Mouse (Mus musculus): ENCODE measurements around the gene Syt6.
"Not testable (repeated sequence)": the region's sequence is repeated elsewhere in the genome, so short reads cannot be mapped to it uniquely, and the experiment has no call there.

Syt6 gene

DNA sequence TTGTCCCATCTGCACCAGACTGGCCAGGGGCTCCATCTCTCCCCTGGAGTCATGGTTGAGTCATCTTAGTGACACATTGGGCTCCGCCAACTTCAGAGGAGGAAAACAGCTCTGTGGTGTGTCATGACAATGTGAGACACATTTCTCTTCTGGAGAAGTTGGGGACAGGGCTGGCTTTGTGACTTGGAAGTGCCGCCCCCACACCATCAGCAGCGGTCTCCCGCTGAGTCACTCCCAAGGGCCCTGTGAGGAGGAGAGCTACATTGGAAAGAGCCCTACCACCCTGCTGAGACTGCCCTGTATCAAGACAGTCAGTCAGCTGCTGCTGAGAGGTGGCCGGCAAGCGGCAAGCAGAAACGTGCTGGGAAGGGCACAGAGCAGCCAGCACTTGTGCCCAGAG lies 26.0 kb downstream of the Syt6 start:
- DNase-seq (ENCODE audit: low read depth, low spot score): no peak

DNA sequence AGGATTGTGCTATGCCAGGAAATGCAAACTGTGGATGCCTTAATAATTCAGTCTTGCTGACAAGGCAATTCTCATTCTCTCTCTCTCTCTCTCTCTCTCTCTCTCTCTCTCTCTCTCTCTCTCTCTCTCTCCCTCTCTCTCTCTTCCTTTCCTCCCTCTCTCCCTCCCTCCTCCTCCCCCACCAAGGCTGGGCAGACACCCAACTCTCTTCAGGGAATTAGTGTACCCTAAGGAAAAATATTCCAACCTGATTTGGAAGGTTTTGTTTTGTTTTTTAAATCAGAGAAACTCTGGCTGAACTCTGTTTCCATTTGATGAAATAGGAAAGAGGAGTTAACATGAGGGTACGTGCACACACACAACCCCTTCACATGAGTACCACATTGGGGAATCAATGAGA lies 26.5 kb downstream of the Syt6 start:
- no peak for DNase-seq (ENCODE audit: low read depth, low spot score)

DNA sequence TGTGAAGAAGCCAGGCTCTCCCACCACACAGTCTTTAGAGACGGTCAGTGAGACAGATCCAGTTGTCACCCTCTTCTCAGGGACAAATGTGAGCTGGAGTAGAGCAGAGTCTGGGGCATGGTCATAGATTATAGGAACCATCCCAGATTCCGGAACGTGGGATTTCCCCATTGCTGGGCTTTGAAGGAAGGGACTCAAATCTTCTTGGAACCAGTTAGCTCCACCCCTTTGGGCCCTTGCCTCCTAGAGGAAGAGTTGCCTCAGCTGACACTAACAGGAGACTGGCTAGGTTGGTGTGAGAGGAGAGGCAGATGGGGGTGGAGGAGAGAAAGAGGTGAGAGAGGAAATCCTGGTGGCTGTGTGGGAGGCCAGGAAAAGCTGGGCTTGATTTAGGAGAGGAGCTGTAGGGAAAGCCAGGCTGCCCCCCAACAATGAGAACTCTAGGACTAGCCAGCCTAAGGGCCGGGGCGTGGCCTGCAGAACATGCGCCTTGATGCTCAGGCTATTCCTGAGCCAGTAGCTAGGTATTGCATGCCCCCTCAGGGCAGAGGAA lies 31.1 kb downstream of the Syt6 start:
- no peak for DNase-seq (ENCODE audit: low read depth, low spot score)

DNA sequence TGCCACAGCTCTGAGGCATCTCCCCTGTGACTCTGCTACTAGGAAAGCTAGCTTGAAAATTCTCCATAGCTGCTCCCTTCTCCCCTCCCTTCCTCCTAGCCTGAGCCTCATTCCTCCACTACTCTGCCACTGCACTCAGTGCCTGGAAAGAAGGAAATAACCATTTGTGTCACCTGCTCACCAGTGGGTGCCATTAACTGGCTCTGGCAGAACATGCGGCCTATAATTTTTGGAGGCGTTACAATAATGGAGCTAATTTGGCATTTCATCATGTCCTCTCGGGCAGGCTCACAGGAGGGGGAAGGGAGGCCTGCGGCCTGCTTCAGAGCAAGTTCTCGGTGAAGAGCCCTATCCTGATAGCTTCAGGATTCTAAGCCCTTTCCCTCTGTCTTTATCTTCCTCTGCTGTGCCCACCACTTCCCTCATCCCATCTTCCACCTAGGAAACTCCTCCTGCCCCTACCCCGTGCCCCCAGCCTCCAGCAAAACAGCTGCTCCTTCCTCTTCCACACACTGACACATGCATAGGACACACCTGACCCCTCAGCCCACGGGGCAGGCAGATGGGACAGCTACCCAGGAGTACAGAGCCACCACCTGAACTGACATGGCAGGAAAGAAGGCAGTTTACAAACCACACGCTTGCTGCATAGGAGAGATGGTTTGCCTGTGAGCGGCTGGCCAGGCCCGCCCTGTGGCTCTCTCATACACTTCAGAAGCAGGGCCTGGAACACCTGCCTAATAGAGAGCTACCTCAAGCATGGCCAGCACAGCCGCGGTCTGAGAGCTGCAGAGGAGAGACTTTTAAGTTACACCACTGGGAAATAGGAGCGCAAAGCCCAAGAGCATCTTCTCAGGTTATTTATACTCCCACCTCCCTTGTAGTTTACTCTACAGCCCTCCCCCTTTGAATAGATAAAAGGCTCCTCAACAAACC lies 31.9 kb downstream of the Syt6 start:
- no peak for DNase-seq (ENCODE audit: low read depth, low spot score)

DNA sequence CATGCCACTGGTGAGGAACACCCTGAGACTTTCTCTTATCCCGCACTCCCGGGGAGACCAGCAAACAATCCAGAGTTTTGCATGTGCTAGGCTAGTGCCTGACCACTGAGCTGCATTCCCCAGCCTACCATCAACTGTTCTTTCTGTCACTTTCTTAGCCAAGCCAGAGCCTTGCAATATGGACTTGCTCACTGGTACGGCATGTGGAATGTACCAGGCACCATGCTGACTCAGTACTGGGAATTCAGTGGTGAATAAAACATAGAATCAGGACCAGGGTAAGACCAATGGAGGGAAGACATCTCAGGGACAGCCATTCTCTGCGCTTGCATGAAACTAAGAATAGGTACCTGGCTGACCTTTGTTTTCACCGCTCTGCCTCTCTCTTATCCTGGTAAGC lies 35.2 kb downstream of the Syt6 start:
- DNase-seq (ENCODE audit: low read depth, low spot score): no peak

DNA sequence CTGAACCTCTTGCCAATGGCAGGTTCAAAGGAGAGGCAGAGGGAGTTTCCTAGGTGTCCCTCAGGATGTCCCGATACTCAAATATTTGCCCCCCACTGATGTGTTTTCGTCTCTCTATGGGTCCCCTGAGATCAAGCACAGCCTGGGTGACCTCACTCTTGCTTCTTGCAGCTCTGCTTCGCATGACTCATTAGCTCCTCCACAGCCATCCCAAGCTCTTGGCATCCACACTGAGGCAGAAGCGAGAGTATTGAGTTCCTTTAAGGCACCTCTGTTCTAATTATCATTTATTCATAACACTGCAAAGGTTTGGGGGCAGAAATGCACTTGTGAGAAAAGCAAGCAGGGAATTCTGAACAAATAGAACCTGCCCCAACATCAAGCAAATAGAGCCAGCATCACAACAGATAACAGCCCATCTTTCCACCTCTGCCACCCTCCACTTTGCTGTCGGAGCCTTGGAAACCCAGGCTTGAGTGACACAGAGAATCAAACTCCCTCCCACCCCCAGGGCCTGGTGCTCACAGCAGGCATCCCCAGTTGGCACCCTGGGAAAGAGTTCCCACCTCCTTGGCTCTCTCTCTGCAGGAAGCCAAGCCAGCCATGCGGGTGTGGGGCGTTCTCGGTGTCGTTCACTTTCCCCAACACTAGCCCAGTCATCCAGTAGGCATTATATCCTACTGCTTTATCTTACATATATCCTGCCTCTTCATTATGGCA lies 37.8 kb downstream of the Syt6 start:
- no peak for DNase-seq (ENCODE audit: low read depth, low spot score)

DNA sequence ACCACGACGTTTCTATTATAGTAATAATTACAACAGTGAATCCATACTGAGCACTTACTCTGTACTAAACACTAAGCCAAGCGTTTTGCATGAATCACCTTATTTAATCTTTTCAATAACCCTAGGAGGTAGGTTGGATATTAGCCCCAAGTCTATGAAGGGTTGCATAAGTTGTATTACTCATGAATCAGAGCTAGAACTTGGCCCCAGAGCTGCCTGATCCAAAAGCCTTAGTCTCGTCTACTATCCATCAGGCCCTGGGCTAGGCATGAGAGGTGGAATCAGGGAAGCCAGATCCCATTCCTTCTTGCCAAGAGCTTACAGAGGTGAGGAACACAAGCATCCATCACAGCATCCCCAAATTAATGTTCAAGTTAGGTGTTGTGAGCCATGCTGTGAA lies 40.6 kb downstream of the Syt6 start:
- no peak for DNase-seq (ENCODE audit: low read depth, low spot score)

DNA sequence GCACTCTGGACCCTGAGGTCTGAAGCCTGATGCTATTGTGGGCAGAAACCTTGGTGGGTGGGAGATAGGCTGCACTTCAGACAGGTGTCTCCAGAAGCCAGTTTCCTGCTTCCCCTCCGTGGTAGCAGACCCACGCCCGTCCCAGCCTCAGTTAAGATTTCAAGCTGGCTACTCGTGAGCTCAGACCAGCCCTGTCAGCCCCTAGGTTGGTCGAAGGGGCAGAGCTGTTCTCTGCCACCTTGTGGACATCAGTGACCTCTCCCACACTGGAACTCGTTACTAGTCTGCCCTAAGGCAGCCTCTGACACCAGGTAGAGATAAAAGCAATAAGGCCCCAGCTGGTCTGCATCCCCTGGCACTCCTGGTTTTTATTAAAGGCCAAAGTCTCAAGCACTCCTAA lies 42.0 kb downstream of the Syt6 start:
- no peak for DNase-seq (ENCODE audit: low read depth, low spot score)

DNA sequence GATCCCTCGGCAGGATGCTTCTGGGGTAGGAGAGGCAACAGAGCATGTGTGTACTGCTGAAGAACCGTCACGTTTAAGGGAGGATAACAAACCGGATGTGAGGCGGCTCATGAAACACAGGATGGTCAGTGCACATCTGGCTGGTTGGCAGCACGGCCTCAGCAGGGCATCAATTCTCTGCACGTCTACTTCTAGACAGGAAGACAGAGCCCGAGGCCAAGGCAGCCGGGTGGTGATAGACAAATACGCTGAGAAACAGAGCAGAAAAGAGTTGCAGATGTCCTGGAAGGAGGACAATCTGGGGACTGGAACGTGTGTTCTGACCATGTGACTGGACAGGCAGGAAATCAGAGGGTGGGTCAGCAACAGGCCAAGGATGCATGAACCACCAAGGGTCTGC lies 45.1 kb downstream of the Syt6 start:
- DNase-seq (ENCODE audit: low read depth, low spot score): no peak

DNA sequence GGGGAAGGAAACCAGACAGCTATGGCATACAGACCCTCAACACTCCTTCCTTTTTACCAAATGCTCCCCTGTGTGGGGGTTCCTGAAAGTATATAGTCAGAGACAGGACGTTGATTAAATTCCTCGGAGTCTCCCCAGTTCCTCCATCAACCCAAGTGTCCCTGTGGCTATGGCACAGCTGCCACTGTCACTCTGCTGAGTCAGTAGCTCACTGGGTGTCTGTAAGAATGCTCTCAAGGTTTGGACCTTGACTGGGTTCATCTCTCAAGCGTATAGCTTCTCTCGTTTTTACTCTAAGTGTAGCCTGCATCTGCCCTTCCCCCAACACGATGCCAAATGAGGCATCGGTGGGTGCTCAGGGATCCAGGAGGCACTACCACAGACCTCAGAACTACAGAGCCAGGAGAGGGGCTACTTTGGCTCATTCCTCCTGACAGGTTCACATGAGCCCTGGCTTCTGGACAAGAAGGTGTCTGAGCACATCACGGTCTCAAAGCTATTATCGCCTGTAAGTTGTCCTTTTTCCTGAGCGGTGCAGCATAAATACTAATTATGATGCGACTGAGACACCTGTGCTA lies 49.0 kb downstream of the Syt6 start:
- DNase-seq (ENCODE audit: low read depth, low spot score): no peak

DNA sequence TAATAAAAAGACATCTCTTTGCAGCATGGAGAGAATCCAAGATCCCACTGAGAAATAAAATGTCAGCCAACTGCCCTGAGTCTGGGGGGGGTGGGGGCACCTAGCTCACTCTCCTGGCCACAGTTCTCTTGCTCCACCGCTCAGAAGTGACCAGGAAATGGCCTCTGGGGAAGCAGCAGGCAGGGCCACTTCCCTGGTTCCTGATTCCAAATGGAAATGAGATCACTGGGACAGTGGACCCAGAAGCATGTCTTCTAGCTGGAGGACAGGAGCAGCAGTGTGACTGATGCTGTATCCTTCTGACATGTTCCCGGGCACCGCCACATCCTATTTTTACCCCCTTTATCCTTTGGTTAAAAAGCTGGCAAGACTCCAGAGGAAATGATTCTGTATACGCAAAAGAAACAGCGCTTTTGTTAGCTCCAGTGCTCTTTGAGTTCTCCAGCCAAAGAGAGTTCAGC lies 49.6 kb downstream of the Syt6 start:
- no peak for DNase-seq (ENCODE audit: low read depth, low spot score)

DNA sequence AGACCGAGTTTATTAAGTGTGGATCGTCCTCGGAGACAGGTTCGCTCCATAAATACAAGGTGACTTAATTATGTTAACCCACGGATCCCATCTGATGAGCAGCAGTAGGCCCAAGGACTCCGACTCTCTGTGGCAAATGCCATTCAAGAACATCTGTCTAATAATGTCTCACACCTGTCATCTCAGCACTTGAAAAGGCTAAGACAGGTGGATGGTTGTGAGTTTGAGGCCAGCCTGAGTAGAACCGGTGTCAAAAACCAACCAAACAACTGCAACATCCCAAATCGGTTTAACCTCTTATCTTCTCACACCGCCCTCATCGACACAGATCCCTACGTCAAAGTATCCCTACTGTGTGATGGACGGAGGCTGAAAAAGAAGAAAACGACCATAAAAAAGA lies 50.1 kb downstream of the Syt6 start:
- no peak for DNase-seq (ENCODE audit: low read depth, low spot score)

DNA sequence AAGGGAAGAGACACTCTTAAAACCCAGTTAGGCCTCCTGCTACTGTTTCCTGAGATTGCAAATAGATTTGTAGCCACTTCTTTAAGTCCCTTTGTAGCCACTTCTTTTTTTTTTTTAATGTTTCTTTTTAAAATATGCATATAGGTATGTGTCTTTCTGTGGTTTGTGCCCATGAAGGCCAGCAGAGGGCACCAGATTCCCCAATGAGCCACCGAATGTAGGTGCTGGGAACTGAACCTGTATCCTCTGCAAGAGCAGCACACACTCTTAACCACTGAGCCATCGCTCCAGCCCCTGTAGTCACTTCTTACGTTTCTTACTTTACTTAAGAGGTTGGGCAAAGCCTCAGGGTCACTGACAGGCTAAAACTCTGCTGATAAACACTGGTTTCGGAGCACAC lies 51.5 kb downstream of the Syt6 start:
- no peak for DNase-seq (ENCODE audit: low read depth, low spot score)

DNA sequence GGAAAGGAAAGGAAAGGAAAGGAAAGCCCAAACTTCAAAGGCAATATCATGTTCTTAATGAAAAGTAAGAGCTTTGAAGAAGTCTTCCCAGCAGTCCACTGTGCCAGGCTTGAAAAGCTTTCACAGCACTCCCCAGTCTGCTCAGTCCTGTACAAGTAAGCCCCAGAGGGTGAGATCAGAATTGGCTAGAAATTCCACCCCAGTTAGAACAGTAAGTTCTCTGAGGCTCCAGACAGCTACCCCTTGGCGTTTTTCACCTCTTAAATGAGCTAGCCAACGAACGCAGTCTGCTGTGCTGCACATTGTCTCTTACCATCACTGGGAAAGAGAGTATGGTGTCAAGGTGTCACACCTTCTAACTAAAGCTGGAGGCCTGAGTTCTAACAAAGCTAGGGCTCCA lies 52.6 kb downstream of the Syt6 start:
- DNase-seq (ENCODE audit: low read depth, low spot score): no peak

DNA sequence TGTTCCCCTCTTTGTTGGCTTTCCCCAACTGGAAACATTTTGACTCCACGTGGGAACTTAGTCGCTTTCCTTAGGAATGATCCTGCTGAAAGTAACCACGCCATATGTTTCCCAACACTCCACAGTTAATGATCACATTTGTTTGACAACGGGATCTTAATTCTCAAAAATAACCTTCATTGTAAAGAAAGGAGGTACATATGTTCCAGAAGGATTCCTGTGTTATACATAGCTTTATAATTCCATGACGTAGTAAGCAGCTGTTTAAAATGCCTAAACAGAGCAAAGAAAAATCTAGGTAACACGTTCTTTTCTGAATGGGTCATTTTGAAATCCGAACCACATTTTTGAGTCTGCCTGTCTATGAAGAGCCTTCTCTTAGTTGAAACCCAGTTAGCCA lies 58.1 kb downstream of the Syt6 start:
- no peak for DNase-seq (ENCODE audit: low read depth, low spot score)

DNA sequence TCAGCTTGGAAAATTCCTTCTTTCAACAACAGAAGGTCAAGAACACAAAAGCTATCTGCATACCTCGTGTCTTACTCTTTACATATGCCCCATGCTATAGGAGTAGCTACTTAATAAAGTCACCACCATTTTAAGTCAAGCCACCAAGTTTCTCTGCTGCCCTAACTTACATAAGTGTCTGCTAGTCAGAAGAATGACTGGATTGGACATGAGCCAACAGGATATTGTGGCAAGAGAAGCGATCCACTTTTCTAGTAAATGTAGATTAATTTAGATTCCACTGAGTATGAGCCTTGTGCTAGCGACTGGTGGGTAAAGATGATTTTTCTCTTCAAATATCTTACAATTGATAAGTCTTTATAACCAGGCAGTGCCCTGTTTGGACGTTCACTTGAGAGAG lies 58.8 kb downstream of the Syt6 start:
- DNase-seq (ENCODE audit: low read depth, low spot score): no peak

DNA sequence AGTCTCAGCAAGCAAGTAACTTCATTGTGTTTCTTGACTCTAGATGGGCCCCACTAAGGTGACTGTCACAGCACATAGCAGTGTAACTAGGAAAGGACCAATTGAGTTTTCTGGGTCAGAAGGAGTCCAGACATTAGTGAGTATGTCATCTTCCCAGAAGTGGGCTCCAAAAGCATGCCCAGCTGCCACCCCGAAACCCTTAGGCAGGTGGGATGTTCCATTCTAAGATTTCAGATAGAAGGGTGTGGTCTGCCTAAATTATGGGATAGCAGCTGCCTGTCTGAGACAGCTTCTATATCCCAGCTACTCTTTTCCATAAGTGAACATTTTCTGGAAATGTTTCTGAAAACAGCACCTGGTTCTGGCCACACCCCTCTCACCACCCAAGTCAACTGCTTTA lies 59.2 kb downstream of the Syt6 start:
- no peak for DNase-seq (ENCODE audit: low read depth, low spot score)

DNA sequence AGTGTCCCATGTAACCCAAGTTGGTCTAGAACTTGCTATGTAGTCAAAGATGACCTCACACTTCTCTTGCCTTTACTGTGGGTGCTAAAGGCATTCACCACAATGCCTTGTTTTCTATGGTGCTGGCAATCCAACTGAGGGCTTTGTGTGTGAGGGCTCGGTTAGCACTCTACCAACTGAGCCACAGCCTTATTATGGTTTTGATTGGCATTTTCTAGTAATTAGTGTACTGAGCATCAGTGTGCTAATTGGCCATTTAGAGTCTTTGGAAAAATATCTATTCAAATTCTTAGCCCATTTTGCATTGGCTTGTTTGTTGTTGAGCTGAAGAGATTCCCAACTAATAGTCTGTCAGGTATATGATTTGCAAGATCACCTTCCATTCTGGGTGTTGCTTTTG lies 62.6 kb downstream of the Syt6 start:
- DNase-seq (ENCODE audit: low read depth, low spot score): no peak

DNA sequence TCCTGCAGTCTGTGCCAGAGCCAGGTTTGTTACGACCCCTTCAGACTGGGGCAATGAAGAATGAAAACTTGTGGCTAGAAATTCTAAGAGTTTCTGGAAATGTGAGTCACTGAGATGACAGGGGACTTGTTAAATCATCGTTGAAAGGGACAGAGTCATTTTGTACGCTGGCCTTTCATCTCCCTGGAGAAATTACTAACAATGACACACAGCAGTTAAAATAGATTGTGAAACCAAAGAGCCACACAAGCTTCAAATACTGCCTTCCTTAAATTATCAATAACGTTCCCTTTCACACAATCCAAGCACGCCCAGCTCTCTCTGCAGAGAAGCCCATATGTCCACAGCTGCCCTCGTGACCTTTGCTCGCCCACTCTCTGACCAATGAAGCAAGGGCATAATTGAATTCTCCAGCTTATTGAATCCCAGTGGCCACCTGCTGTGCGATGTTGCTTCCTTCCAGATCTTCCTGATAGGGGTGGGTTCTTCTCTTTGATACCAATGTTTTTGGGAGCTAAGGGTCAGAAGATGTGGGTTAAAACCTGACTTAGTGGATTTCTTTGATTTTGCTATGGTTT lies 65.3 kb downstream of the Syt6 start:
- peak; percentile 57 for DNase-seq (ENCODE audit: low read depth, low spot score)

DNA sequence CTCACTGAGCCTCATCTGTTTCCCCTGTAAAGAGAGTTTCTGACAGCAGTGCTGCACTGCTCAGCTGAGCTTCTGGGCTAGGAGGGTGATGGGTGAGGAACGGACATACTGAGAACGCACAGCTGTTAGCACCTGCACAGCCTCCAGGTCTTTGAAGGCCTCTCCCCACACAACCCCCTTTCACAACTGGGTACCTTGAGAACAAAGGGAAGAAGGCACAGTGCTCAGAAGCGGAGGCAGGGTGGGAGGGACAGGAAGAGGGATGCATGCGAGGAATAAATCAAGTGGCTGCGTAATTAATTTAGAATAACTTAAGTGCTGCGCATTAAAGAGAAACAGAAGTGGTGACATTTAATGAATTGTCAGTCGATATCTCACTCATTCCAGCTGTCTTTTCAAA lies 66.3 kb downstream of the Syt6 start:
- peak; percentile 30 for DNase-seq (ENCODE audit: low read depth, low spot score)

DNA sequence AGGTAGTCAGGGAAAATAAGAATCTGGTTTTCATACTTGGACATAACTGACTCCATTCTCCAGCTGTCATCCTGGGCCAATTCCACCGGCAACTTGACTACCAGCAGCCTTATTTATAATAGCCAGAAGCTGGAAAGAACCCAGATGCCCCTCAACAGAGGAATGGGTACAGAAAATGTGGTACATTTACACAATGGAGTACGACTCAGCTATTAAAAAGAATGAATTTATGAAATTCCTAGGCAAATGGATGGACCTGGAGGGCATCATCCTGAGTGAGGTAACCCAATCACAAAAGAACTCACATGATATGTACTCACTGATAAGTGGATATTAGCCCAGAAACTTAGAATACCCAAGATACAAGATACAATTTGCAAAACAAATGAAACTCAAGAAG lies 70.9 kb downstream of the Syt6 start, which contains the start of gene Atg4a-ps:
Gene Atg4a-ps (minus strand): TSS at position 101 of the 400 bp plus-strand sequence.
- not testable (repeated sequence) for DNase-seq (ENCODE audit: low read depth, low spot score)
